Mouse (Mus musculus): ENCODE measurements around the gene Epha8.

Epha8 gene

DNA sequence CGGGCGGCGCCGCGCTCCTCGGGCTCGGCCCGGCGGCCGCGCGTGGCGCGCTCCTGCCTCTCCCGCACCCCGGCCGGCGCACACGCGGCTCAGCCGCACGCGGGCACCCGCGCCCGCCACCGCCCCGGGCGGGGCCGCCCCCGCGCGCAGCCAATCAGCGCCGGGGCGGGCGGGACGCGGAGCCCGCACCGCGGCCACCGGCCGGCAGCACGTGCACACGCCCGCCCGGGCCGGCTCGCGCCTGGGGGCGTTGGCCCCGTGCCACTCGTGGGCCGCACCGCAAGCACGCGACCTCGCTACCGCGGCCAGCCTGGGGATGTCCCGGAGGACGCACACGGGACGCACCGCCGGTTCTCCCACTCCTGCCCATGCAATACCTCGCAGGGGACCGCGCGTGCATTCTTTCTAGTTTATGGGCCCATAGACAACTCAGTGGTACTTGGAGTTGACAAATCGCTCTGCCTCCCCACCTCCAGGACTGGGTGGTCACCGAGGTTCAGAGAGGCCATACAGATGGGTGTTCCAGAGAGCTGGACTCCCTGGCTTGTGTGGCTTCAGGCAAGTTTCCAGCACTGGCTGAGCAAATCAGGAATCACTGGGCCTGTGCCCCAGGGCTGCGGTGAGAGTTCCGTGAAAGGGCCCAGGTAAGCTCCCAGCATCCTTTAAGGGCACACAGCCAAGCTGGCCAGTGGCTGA, at the start of gene Epha8:
Epha8 (minus strand) TSS at position 66 of the 696 bp plus-strand sequence.
- in situ Hi-C loops (cut with MboI; ENCODE audit: unreplicated experiment in 2 of 2), result no loop called here

DNA sequence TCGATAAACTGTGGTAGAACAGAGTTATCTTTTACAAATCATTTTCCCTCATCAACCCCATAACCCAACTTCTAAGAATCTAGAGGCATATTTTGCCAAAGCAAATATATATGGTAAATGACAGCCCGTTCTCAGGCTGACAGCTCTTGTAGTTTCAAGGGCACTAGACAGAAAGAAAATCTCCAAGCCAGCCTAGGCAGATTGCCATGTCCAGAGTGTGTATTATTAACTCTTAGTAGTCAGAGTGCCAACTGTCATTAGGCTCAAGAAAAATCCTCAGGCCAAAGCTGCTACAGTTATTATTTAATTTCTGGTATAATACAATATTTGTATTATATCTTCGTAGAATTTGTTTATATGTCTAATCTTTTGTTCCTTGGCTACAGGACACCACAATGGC, 45.2 kb upstream of the Epha8 start:
- in situ Hi-C loops (cut with MboI; ENCODE audit: unreplicated experiment in 2 of 2), result no loop called here

DNA sequence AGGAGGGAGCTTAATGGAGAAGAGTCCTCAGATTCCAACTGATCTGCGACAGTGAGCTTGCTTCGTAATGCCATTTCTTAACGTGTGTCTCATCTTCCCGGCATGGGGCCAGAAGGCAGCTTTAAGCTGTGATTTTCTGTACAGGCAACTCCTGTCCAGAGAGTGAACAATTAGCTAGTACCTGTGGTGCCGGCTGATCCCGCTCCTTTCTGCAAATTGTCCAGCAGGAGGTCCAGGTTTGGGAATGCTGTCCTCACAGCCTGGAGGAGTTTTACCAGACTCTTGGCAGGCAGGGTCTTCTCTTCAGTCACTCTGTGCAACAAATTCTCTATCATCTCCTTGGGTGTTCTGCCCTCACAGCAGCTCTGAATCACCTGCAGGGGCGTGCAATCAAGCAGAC, 44.4 kb upstream of the Epha8 start:
- in situ Hi-C loops (cut with MboI; ENCODE audit: unreplicated experiment in 2 of 2), result no loop called here

DNA sequence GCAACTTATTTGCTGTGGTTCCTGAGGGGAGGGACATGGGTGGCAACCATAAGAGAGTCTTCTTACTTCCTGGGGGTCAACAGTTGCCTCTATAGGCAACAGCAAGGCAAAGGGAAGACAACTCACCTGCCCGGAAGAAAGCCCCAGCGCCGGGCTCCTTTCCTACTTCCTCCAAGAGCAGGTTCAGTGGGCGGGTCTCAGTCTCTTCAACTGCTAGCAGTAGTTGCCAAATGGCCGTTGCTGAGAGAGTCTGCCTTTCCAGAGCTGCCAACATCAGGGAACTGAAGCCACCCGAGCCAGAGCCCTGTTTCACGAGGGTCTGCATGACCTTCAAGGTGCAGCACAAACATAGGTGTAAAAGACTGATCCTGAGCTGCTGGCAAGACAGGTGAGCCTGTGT, 41.8 kb upstream of the Epha8 start:
- in situ Hi-C loops (cut with MboI; ENCODE audit: unreplicated experiment in 2 of 2), result no loop called here

DNA sequence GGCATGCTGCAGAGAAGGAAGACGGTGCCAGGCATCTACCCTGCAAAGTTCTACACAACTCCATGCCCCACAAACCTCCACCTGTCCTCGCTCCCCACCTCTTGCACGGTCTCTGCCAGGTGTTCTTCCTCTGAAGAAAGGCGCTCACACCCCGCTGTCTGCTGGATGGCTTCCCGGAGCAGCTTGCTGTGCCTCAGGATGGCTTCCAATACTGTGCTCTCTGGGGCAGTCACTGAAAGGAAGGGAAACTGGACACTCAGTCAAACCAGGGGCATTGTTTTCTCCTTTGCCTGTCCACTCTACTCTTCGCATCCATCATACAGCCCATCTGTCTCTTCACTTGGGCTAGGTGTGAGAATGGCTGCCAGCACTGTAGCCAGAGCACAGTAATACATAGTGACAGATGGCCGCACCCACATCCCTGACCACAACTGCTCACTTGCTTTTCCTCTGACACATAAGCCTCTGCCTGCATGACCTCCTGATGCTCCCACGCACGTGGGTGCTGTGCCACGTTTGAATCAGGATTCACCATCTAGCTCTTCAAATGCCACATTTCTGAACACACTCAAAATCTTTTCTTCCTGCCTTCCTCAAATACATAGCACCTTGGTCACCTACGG, 41.2 kb upstream of the Epha8 start:
- in situ Hi-C loops (cut with MboI; ENCODE audit: unreplicated experiment in 2 of 2), result no loop called here

DNA sequence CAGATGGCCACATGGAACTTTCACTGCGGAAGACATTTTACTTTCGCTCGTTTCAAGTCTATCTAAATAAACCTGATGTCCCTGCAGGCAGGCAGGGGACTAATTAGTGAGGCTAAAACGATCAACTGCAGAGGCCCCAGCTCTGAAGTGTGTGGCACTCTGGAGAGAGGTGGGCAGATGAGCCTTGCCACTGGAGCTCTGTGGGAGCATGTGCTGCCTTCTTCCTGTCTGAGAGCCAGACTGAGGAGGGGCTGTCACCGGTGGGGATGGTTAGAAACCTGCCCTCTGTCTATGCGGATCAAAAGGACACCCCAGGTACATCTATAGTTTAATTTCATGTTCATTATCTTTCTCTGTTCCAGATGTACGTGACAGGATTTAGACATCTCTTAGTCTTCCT, 40.3 kb upstream of the Epha8 start:
- in situ Hi-C loops (cut with MboI; ENCODE audit: unreplicated experiment in 2 of 2), result no loop called here

DNA sequence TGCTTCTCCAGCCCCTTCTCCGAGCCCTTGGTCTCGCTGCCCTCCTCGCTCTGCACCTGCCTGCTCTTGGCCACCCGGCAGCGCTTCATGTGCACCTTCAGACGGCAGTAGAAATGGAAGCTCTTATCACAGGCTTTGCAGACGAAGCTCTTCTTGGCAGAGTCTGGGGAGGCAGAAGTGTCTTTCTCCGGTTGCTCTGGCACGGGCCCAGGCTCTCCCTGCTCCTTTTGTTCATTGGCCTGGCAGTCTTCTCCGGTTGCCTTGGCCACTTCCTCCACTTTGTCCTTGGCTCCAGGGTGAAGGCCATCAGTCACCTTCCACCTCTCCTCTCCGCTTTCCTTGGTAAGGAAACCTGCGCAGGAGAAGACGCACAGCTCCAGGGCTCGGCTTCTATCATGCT, 38.7 kb upstream of the Epha8 start:
- in situ Hi-C loops (cut with MboI; ENCODE audit: unreplicated experiment in 2 of 2), result no loop called here

DNA sequence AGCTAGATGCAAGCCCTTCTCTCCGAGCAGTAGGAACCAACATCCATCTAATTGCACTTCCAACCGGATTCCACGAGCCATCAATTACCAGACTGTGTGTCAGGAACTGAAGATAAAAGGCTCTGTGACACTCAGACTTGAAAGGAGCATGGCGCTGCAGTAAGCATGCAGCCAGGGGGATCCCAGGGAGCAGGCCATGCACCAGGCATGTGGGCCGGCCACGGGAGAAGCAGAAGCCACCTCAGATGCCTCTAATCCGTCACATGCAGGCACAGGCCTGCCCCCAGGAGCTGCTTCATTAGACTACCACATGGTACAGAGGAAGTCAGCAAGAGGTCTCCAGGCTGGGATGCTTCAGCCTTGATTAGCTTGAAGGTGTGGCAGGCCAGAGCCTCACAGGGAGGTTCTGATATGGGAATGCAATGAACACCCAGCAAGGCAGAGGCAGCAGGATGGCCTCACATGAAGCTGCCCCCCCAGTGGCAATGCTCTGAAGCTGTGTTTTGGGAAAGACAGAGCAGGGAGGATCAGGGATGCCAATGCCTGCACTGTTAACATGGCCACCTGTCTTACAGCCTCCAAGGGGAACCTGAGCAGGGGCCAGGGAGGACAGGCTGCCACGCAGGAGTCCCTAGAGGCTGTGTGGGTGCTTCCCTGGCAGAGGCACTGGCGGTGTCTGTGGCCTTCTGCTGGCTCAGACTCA, 25.5 kb upstream of the Epha8 start:
- in situ Hi-C loops (cut with MboI; ENCODE audit: unreplicated experiment in 2 of 2), result no loop called here

DNA sequence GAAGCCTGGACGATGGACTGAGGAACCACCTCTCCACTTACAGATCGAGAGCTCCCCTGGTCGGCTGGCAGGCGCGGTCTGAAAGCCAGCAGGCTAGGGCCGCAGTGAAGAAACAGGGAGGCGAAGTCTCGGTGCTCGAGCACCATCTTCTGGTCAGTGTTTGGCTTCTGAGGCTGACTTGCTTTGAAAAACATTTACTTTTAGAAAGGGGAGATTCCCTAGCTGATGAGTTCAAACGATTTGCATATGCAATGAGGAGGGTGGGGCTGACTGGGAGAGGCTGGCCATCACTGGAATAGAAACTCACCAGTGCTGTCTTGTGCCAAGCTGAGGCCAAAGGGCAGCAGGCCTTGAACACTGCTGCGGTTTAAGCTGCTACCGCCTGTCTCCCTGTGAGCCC, 24.7 kb upstream of the Epha8 start:
- in situ Hi-C loops (cut with MboI; ENCODE audit: unreplicated experiment in 2 of 2), result no loop called here

DNA sequence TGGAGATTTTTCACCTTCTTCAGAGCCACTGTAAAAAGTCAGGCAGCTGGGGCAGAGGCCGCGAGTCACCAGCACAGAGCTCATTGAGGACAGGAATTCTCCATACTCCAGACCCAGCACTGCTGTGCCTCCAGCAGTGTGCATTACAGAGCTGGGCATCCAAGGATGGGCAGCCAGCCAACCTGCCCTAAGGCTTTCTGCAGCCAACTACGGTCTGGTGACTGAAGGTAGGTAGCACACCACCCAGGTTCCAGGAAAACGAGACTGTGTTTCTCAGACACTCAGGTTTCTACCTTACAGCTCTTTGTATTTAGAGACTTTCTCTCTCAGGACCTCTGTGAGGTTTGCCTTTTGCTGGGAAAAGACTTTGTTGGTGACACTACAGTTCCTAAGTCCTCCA, 24.3 kb upstream of the Epha8 start:
- in situ Hi-C loops (cut with MboI; ENCODE audit: unreplicated experiment in 2 of 2), result no loop called here

DNA sequence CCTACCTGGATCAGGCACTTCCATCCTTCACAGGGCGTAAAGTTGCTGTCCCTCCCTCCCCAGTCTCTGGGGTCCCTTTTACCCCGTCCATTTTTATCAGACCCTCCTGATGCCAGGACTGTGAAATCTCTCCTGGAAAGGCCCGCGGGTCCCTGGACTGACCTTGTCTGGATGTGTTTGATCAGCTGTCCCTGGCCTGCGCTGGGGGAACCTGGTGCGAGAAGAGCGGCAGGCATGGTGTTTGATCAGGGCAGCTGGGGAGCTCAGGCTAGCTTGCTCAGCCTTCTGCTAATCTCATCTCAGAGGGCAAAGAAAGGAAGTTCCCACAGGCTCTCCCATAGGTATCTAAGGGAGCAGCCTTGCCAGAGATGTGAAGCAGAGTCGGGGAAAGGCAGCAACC, 20.6 kb upstream of the Epha8 start:
- in situ Hi-C loops (cut with MboI; ENCODE audit: unreplicated experiment in 2 of 2), result no loop called here

DNA sequence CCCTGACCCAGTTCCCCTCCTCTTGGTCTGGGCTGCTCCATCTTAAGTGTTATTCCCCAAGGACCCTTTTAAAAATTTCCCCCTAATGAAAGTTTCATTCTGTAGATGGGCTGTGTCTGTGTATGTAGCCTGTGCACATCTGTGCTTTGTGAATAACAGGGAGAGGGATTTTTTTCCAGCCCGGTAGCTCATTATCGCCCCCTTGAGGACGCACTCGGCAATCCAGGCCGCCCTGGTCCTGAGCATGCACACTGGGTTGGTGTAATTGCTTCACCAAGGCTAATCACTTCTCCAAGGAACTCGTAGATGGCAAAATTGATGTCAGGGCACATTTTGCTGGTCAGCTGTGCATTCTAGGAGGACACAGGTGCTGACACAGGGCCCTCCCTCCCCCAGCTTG, 14.3 kb upstream of the Epha8 start:
- in situ Hi-C loops (cut with MboI; ENCODE audit: unreplicated experiment in 2 of 2), result no loop called here

DNA sequence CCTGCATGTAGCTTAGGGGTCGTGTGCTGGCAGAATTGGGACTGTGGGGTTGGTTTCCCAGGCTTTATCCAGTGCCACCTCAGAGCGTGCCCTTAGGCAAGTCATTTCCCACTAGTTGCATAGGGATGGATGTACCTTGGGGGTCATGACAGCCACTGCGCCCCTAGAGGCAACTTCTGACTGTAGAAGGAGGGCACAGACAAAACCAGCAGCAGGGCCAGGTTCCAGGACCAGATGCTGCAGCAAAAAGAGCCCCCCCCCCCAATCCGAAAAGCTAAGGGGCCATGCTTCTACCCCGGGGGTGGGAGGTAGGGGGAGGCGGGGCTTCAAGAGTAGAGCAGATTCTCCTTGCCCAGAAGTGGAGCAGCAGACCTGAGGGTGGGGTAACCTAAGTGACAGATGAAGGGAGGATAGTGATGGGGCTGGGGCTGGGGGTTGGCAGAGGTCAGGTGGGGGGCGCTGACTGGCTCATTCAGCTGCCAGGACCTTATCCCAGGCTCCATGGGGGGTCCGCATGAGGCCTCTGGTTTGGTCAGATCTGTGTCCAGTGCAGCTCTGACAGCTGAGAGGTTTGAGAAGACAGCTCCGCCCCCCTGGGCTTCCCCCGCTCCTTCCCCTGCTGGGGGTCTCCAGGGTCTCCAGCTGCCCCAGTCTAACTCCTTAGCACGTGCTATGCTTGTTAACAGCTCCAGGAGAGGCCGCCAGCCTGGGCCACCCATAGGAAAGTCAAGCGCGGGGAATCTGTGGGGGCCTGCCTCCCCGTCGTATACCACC, 13.1 kb upstream of the Epha8 start:
- in situ Hi-C loops (cut with MboI; ENCODE audit: unreplicated experiment in 2 of 2), result no loop called here

DNA sequence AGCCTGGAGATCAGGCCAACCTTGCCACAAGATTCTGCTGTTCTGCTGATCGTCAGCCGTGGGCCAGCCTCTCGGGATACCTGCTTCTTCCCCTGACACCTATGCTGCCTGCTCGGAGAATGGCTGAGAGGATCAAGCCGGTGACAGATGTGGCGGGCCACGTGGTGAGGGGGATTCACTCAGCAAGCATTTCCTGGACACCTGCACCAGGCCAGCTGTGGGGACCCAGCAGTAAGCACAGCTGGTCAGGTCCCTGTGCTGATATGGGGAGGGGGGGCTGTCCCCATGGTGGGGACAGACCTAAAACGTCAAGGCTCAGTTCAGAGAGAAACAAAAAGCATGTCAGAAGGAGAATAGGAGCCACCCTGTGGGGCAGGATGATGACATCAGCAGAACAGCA, 12.5 kb upstream of the Epha8 start:
- in situ Hi-C loops (cut with MboI; ENCODE audit: unreplicated experiment in 2 of 2), result no loop called here

DNA sequence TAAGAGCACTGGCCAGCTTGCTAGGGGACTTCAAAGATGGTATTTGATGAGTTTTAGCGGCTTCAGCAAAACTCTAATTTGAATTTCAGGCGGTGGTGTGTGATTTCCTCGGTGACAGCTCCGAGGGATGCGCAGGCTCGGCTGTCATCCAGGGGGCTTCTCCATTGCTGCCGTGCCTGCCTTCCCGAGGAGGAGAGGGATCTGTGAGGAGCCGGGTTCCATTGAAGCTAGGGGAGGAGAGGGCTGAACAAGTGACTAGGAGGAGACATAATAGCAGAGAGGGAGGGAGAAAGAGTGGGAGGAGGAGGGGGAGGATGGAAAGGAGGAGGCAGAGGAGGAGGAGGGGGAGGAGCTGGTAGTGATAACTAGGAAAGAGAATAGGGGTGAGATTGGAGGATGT, 10.9 kb upstream of the Epha8 start:
- in situ Hi-C loops (cut with MboI; ENCODE audit: unreplicated experiment in 2 of 2), result no loop called here

DNA sequence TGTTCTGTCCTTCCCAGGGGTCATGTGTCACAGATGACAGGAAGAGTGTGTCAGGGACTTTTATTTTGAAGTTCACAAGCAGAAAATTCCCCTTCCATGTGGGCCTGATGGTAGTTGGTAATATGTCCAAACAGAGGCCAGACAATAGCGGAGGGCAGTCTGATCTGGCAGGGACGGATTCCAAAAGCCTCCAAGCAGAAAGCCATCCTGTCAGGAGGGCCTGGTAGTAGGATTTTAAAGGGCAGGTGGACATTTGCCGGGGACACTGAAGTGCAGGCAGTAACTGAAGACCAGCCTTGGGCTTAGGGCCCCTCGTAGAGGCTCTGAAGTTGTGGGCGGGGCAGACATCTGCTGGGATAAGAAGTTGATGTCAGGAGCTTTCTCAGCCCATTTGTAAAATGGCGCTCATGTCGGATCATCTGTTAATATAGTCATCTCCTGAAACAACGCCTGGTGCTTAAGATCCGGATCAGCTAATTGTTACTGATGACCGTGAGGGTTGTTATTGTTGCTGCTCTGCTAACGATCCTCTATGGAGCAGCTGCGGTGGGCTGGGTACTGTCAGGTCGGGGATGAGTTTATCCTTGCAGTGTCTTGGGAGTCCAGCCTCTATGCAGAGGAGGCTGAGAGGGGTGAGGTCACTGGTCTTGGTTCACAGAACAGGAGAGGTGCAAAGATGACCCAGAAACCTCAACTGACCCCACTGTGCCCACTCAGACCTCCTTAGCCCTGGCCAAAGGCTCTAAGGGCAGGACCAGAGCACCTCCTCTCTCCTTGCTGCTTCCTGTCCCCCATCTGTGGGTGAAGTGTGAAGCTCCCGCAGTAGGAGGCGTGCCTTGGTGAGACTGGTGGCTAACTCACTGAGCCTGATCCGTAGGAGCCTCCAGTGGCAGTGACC, 10.1 kb upstream of the Epha8 start:
- in situ Hi-C loops (cut with MboI; ENCODE audit: unreplicated experiment in 2 of 2), result no loop called here

DNA sequence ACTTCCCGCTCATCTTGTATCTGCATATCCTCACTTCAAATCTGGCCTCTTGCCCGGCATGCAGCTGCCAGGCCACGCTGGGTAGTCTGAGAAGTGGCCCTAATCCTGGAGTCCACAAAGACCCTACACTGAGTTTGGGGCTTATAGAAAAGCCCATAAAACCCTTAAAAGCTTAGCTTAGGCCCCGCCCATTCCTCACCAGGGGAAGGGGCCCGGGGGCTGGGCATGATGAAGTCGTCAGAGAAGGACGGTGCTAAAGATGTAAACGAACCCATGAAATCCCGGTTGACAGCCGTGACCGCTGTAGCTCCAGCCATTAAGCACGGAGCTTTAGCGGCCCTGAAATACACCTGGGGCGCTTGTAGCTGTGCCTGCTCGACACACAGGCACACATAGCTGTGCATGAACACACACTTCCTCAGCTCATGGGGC, 8.4 kb upstream of the Epha8 start:
- in situ Hi-C loops (cut with MboI; ENCODE audit: unreplicated experiment in 2 of 2), result no loop called here

DNA sequence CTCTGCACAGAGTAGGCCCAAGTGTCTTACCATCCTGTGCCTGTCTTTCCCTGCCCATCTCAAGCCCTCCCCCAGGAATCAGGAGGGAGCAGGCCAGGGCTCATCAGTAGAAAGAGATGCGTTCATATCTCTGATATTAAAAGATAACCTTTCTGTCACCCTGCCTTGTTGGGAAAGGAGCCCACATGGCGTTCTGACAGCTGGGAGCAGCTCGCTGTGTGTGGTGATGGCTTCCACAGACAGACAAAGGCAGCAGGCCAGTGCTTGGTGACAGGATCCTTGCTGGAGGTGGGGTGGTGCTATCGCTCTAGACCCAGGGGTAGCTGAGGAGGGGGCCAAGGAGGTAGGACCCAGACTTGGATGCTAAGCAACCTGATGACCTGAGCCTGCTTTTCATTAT, 5.8 kb upstream of the Epha8 start:
- in situ Hi-C loops (cut with MboI; ENCODE audit: unreplicated experiment in 2 of 2), result no loop called here

DNA sequence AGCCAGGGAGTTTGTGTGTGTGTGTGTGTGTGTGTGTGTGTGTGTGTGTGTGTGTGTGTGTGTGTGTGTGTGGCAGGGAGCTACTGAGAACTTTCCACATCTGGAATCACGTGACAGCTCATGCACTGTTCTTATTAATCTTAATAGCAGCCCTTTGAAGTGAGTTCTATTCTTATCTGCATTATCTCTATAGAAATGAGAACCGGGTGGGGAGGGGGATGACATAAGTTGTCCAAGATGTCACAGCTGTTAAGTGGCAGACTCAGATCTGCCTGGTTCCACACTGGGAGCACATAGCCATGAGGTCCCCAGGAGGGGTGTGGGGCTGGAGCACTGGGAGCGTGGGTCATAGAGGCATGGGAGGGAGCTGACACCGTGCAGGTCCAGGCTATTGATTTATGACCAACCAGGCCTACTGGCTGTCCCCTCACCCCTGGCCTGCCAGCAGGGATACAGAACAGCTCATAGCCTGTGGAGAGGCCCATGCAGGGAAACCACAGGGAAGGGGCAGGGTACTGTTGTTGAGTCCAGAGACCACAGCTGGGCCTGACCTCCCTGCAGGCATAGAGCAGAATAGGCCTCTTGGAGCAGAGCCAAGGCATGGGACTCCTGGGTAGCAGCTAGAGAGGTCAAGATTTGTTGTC, 5.1 kb upstream of the Epha8 start:
- in situ Hi-C loops (cut with MboI; ENCODE audit: unreplicated experiment in 2 of 2), result no loop called here

DNA sequence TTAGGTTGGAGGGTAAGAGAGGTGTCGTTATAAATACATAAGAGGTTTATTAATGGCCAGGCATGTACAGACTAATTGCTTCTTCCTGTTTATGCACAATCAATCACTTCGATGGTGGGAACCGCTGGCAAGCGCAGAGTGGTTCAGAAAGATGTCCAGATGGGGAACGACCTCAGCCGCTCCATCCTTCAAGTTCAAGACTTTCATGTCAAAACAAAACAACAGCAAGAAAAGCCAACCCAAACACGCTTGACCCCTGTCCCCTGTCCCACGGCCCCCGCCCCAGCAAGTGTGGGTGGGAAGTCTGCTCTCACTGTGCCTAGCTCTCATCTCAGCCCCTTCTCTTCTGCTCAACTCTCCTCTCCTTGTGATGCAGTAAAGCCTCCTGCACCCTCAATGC, 4.0 kb upstream of the Epha8 start:
- in situ Hi-C loops (cut with MboI; ENCODE audit: unreplicated experiment in 2 of 2), result no loop called here

Data from v-Abl transformed pro-B cells (cell line).